Mouse (Mus musculus) ovary, adult 18-20 months (tissue): Measurements from ENCODE around the gene Ppp1r36.

ENCODE experiments used
- DNase-seq: peaks from one replicate; pipeline ENCODE4 v3.0.0; 2022; ENCODE audit warnings: low spot score, mixed read lengths

Ppp1r36 gene

DNA sequence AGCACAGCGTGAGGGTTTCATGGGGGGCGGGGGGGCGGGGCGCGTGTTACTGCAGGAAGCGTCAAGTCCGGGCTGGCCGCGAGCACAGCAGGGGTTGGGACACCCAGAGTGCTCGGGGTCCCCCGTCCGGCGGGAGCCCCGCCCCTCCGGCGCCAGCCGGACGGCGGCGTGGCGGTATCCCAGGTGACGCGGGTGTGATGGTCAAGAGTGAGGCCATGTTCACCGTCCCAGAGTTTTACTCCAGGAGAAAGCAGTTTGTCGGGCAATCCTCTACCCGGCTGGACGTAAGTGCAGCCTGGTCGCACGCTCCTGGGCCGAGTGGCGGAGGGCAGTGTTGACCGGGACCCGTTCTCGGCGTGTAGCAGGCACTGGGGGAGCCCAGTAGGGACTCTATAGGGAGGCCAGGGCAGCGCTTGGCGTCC is at the start of gene Ppp1r36:
Gene Ppp1r36 (plus strand): TSS at position 106 of the 422 bp plus-strand sequence.
- DNase-seq: no peak

DNA sequence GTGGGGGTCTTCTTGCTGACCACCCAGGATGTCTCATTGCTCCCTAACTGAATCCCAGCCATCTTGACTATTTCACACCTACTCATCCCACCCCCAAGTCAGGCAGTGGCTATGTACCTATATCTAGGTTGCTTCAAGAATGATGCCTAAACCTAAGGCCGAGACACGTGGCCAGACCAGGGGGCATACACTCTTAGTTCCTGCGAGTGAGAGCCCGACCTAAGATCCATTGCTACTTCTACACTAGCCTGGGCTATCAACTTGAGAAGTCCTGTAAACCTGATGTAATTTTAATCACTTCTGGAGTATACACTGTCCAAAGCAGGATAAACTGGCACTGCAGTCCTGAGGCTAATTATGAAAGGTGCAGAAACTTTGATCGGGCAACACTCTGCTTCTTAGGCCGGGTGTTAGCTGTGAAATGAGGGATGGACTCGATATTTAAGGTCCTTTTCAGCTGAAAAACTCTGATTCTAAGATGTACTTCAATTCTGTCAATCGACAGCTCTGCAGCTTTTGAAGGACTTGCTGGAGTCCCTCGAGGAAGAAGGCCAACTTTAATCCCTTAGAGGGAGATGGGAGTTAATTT is 49.0 kb upstream of the Ppp1r36 start:
- no peak for DNase-seq

DNA sequence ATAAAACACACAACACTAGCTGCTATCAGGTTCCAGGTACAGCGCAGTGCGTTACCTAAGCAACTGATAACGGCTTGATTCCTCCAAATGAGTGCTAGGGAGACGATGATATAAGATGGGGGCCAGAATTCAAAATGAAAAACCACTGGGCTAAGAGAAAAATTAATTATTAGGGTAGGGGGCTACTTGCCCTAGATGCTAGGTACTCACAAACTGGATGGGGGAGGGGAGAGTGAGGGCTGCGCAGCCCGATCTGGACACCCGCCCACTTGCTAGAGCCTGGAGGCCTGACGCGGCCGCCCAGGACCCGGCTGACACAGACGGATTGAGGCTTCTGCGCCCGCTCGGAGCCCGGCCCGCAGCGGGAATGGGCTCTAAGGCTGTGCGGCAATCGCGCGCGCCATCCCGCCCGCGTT is 48.5 kb upstream of the Ppp1r36 start:
- peak; percentile 16 for DNase-seq

DNA sequence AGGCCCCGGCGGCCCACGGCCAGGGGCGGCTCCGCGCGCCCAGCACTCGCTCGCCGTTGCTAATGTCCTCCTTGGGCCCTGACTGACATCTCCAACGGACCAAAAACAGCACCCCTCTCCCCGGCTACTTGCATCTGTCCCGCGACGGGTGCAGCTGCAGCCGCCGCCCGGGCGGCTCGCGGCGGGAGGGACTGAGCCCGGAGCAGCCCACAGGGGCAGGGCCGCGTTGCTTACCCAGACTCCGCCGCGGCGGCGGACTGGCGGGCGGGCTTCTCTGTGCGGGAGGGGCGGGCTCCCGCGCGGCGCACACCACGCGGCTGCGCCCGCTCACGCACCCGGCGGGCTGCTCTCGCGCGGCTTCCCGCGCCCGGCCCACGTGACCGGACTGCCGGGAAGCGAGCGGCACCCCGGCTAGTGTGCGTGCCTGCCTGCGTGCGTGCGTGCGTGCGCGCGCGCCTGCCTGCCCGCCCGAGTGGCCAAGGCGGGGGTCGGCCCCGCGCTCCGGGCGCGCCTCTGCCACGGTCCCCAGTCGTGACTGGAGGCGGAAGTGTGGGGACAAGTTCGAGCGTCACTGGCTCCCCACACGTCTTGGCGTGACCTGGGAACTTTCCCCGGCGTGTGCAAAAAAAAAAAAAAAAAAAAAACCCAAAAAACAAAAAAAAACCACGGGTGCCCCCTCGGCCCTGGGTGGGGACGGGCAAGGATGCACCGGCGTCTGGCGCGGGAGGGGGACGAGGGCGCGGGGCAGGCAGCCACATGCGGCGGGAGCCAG is 47.9 kb upstream of the Ppp1r36 start, which contains the start of gene Zbtb25:
Gene Zbtb25 (minus strand): TSS at position 397 of the 772 bp plus-strand sequence.
- DNase-seq: peak; percentile 81

DNA sequence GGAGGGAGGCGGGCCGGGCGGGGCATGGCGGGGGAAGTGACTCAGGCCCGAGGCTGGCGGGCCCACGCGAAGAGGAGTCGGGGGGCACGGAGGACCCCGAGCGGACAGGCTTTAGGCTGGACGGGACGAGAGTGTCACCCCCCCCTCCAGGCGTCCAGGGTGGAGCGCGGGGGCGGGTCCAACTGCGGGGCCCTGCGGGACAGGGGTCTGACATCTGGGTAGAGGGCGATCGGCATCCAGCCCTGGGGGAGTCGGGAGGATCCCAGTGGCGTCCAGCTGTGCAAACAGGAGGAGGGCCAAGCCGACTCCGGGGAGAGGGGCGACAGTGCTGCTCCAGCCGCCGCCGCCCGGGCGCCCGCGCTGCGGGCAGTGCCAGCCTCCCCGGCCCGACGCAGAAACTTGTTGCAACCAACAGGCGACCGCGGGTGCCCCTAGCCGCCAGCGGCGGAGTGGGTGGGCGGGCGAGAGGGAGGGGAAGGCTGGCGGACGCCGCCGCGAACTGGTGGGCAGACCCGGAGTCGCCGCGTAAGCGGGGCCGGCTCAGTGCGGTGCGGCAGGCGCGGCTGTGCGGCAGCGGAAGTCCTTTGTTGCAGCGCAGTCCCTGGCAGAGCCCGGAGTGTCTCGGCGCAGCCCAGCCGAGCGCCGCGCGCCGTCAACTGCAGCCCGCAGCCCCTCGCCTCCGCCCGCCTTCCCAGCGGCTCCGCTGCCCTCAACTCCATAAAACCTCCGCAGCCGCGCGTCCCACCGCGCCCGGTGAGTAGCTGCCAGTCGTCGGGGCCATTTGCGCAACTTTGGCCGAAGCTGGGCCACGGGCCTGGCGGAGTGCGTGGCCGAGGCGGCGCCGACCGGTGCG is 47.1 kb upstream of the Ppp1r36 start, which contains the start of gene Zbtb1:
Gene Zbtb1 (plus strand): TSS at position 289 of the 853 bp plus-strand sequence.
- peak; percentile 80 for DNase-seq

DNA sequence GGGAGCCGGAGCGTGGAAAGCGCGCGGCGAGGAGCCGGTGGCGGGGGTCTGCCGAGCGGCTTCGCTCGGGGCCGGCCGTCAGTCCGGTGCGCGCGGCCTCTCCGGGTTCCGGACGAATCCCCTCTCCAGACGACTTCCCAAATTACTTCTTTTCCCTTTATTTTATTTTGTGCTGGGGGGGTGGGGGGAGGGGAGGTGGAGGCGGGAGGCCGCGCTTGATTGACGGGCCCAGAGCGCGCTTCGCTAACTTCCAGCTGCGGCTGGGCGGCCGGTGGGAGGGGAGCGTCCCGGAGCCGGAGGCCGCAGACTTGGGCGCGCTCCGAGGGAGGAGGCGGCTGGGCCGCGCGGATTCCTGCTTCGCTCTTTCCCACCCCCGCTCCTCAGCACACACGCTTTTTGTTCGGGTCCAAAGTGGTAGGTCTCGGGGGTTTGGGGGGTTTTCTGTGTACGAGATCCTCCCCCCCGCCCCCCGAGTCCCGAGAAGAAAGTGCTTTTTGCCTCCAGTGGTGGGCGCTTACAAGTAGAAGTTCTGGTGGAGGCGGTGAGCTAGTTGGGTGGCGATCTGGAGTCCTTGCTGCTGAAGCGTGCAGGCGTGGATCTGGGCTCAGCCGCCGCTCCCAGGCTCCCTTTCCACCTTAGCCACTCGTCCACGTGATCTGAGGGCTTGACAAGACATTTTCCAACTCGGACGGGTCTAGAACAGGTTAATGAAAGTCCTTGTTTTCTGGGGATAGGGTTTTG is 46.3 kb upstream of the Ppp1r36 start:
- DNase-seq: peak; percentile 76

DNA sequence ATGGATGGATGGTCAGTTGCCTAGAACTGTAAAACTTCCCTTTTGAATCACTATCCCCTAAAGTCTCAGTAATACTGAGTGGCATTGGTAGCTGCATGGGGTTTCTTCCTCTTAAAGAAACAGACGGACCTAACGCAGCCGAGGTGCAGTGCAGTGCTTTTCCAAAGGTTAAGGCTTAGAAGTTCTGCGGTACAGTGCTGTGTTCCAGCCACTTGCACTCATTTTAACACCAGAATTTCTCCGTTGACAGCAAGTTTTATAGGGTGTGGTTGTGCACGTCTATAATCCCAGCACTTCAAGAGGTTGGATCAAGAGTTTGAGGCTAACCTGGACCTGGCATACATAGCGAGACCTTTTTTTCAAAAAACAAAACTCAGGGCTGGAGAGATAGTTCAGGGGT is 45.3 kb upstream of the Ppp1r36 start:
- no peak for DNase-seq

DNA sequence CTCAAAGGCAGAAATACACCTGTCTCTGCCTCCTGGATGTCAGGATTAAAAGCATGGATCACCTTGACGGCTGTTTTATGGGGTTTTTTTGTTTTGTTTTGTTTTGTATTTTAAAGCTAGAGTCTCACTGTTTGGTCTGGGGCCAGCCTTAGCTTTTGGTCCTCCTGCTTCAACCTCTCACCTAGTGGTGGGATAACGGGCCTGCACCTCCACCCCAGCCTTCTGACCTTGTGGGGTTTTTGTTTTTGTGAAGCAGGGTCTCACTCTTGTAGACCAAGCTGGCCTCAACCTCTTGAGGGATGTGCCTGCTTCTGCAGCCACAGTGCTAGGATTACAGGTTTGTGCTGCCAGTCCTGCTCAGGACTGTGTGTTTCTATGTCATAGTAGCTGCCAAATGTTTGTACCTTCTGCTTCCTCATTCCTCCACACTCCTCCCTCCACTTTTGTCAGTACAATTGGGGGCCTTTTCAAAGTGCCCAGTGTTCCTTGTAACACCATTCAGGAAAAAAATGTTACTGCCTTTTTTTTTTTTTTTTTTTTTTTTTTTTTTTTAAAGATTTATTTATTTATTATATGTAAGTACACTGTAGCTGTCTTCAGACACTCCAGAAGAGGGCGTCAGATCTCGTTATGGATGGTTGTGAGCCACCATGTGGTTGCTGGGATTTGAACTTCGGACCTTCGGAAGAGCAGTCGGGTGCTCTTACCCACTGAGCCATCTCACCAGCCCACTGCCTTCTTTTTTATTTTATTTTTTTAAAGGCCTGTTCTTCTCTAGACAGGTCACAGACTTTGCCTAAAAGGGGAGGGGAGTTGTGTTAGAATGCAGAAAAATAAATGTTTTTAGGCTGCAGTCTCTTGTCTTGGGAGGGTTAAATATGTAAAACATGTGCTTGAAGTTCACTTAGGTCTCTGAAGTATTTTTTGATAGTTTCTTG is 44.2 kb upstream of the Ppp1r36 start:
- no peak for DNase-seq

DNA sequence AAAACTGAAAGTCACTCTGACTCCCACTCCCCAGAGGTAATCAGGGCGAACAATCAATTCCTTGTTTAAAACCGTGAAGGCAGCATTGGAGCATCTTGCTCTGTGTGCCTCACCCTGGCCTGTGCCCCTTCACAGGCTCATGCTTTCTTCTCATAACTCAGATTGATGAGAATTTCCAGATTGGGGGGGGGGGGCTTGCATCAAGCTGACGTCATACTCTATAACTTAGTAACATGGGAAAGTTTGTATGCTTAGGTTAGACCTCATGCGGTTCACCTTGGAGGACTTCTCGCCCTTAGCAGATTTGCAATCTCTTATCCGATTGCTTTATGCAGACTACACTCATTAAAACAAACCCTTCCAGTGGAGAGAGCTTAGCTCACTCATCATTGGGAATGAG is 43.3 kb upstream of the Ppp1r36 start:
- DNase-seq: no peak

DNA sequence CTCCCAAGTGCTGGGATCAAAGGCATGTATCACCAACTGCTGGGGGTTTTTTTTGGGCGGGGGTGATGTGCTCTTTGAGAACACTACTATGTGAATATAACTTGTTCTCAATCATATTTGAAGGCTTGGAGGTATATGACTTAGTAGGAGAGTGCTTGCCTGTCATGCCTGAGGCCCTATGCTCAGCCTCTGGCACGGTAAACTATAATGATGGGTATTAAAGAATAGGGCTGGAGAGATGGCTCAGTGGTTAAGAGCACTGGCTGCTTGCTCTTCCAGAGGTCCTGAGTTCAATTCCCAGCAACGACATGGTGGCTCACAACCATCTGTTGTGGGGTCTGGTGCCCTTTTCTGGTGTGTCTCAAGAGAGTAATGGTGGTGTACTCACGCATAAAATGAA is 42.4 kb upstream of the Ppp1r36 start:
- DNase-seq: no peak

DNA sequence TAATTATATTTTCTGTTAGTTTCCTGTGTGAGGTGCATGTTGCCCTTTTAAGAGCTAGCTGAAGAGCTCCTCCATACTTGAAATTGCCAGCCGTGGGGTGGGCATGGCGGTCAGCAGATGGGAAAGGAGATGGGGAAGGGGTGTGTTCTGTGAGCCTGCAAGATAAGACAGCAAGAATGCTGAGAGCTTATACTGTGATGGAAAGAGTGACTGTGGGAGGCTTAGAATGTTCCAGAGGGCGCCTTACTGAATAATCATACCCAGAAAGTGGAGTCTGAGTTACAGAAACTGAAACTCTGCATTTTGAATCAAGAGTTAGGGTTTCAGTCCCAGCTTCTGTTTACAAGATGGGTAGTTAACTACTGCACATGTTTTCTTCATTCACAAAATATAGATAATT is 41.8 kb upstream of the Ppp1r36 start:
- DNase-seq: no peak

DNA sequence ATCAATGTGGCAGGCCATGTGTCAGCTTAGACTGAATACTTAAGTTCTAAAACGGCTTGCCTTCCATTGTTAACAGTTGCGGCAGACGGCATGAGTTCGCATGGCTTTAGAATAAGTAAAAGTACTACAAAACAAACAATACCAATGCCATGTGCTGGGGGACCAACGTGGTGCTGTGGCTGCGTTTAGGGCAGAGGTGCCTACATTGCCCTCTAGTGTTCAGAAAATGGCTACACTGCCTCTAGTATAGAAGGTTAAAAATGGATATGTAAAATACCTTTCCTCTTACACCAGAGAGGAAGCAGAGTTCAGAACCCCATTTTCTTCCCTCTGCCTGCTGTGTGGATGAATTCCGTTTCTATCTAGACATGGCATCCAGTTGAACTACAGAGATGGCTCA is 40.7 kb upstream of the Ppp1r36 start:
- DNase-seq: no peak

DNA sequence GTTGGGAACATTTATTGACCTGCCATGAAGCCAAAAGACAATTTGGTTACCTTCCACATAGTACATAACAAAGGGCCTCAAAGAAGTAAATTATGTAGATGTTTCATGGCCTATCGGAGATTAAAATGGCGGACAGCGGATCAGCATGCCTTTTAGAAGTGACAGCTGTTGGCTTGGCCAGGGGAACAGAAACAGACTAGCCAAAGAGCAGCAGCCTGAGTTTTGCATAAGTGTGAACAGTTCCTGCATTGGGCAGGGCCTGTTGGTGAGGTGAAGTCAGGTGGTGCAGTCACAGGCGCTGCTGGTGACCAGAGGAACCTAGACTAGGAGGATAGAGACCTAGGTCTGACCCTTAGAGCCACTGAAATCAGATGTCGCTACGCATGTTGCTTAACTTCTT is 40.3 kb upstream of the Ppp1r36 start:
- DNase-seq: no peak

DNA sequence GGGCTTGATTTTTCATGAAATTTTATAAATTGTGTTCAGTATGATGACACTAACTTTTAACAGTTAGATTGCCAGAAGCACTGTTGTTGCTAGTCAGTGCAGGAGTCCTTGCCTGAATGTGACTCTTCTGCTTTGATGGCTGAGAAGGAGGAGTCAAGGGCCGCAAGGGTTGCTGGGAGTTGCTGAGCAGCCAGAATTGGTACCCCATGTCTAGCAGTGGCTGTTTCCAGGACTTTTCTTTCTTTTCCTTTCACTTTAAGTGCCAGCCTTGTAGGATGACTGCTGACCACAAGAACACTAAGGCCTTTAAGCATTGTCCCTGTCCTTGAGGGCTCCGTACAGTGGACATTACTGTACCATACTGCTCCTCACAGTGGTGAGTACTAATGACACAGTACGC is 39.6 kb upstream of the Ppp1r36 start:
- no peak for DNase-seq

DNA sequence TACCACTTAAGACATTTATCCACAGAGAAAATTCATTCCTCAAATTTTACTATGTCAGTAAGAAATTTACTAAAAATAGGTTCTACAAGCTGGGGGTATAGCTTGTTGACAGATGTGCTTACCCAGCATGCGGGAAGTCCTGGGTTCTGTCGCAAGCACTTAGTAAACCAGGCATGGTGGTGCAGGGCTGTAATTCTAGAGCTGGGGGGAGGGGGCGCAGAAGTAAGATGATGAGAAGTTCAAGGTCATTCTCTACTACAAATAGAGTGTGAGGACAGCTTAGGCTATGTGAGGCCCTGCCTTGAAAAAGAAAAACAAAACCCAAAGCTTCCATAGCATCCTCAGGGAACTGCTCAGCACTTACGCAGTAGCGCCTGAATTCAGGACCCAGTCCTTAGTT is 38.8 kb upstream of the Ppp1r36 start:
- DNase-seq: no peak

DNA sequence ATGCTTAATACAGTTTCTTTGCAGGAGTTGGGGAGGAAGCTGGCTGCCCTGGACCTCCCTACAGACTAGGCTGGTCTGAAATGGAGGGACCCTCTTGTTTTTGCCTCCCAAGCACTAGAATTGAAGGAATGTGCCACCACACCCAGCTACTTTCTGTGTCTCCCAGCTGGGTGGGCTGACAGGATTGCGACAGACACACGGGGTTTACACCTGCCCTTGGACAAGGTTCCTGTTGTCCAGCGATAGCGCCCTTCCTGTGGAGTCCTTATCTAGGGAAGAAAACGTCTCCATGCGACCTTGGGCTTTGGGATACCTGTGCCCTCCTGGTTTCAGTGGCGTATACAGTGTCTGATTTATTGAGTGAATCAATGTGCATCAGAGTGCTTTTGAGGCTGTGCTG is 37.2 kb upstream of the Ppp1r36 start:
- DNase-seq: no peak

DNA sequence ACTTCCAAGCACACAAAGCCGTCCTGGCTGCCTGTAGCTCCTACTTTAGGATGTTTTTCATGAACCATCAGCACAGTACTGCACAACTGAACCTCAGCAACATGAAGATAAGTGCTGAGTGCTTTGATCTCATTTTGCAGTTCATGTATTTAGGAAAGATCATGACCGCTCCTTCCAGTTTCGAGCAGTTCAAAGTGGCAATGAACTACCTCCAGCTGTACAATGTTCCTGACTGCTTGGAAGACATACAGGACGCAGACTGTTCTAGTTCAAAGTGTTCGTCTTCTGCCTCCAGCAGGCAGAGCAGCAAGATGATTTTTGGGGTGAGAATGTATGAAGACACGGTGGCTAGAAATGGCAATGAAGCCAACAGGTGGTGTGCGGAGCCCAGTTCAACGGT is 32.0 kb upstream of the Ppp1r36 start:
- DNase-seq: no peak

DNA sequence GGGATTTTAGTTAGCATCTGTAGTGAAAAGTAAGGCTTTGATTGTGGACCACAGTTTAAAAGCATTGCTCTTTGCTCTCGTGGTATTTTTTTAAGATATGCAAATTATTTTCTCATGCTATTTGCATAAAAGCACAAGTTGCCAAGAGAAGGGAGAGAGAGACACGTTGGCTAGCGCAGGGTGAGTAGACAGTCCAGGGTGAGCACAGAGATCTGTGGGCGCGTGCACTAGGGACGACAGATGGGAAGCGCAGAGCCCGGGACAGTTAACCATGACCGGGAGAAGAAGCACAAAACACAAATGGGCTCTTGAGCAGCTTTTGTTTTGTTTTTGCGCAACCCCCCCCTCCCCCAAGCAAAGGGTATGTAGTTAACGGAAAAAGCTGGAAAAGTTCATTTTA is 28.5 kb upstream of the Ppp1r36 start:
- no peak for DNase-seq

DNA sequence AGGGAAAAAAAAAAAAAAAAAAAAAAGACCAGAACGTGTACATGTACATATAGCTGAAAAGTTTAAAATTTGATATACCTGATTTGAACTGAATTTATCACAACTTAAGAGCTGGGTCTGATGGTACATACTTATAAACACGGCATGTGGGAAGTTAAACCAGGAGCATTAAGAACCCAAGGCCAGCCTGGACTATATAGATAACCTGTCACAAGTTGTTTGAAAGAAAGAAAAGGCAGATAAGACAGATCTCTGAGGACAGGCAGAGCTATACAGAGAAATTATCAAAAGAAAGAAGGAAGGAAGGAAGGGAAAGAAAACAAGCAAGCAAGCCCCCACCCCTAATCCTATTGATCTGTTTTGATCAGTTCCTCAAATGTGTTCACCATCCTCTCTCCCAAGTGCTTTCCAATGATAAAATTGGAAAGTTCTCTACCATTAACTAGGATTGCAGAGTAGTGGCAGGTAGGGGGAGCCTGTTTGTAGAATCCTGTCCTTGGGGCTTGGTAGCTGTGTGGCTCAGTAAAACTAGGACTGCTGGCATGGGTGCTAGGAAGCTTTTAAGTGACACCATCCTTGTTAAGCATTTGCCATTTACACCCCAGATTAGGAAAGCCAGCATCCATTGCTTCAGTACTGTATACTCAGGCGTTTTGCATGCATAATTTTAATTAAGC is 25.6 kb upstream of the Ppp1r36 start:
- DNase-seq: no peak

DNA sequence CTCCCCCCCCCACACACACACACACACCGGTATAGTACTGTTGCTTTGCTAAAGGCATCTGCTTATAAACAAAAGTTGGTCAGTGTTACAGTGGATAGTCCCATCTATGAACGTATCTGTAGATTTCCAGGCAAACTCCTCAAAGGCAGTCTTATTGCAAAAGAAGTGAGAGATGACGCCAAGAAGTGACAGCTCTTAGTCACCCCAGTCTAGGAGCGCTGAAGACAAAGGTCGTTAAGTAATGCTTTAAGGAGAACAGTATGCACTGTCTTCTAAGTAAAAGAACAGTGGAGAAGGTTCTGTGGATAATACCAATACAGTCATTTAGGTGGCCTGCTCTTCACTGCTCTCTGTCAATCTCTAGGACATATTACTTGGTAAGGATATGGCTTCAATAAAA is 24.4 kb upstream of the Ppp1r36 start:
- DNase-seq: no peak
